Mouse (Mus musculus) naive thymus-derived CD4-positive, alpha-beta T cell, adult 2 months (primary cell): ENCODE results near the gene Cog8.
"Not testable (repeated sequence)": the region's sequence is repeated elsewhere in the genome, so short reads cannot be mapped to it uniquely, and the experiment has no call there.

Experiments used
- DNase-seq: peaks from one replicate; pipeline ENCODE4 v3.0.0-alpha.2; 2011; ENCODE audit warnings: low read depth

The Cog8 gene

GRCm38 (mm10) chr8:107045478-107045877 is 11.0 kb downstream of the Cog8 start:
- DNase-seq: no peak

GRCm38 (mm10) chr8:107040632-107041031 is 15.9 kb downstream of the Cog8 start:
- no peak for DNase-seq

GRCm38 (mm10) chr8:107036626-107037025 is 19.9 kb downstream of the Cog8 start:
- no peak for DNase-seq

- DNase-seq: no peak
Measured at GRCm38 (mm10) chr8:107035641-107036040, 20.8 kb downstream of the Cog8 start.

- not testable (repeated sequence) for DNase-seq
Measured at GRCm38 (mm10) chr8:107033609-107034008, 22.9 kb downstream of the Cog8 start.

GRCm38 (mm10) chr8:107031577-107032090 is 24.9 kb downstream of the Cog8 start:
- no peak for DNase-seq

- DNase-seq: peak; percentile 96
Measured at GRCm38 (mm10) chr8:107030650-107031576, 25.6 kb downstream of the Cog8 start, which contains the start of gene Vps4a. Gene Vps4a, plus strand, starts transcription at chr8:107031222.

- no peak for DNase-seq
Measured at GRCm38 (mm10) chr8:107030058-107030457, 26.4 kb downstream of the Cog8 start.

GRCm38 (mm10) chr8:107029310-107029709 is 27.2 kb downstream of the Cog8 start:
- DNase-seq: no peak

- DNase-seq: no peak
Measured at GRCm38 (mm10) chr8:107023479-107023878, 33.0 kb downstream of the Cog8 start.

GRCm38 (mm10) chr8:107014915-107015314 is 41.6 kb downstream of the Cog8 start:
- no peak for DNase-seq

GRCm38 (mm10) chr8:107012666-107013065 is 43.8 kb downstream of the Cog8 start:
- no peak for DNase-seq

GRCm38 (mm10) chr8:107007795-107008194 is 48.7 kb downstream of the Cog8 start:
- no peak for DNase-seq

- peak; percentile 93 for DNase-seq
Measured at GRCm38 (mm10) chr8:107002532-107002931, 54.0 kb downstream of the Cog8 start.

- DNase-seq: no peak
Measured at GRCm38 (mm10) chr8:106999068-106999467, 57.4 kb downstream of the Cog8 start.

- no peak for DNase-seq
Measured at GRCm38 (mm10) chr8:106997416-106997815, 59.1 kb downstream of the Cog8 start.

- not testable (repeated sequence) for DNase-seq
Measured at GRCm38 (mm10) chr8:106996339-106996738, 60.1 kb downstream of the Cog8 start.
